Mouse (Mus musculus): ENCODE measurements at regions not wholly inside any gene's neighbourhood (a gene's known extent, or its start where the extent isn't known, plus 50 kb on each side); places are given as distances from the start of the nearest gene placed in this dataset.

DNA sequence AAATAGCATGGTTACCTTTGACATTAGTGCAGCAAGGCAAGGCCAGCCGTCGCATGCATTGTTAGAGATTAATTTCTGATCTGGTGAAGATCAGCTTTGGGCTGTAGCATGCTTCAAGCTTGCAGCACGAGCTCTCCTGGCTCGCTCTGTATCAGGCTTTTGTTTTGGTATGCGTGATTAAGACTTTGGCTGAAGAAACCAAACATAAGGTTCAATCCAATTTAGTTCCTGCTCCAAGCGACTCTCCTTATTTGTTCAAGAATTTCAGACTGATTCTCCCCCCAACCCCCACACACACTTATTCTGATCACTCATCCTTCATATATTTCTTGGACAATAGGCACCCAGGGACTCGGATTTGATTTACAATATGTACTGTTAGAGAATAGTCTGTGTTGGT lies 118.0 kb upstream of the Gm5148 start:
- ATAC-seq (ENCODE audit: low FRiP score) = no peak
- Histone ChIP-seq H3K9ac (no peak overlapping the region), H3K27ac (no peak overlapping the region), H3K4me3 (replicated peaks; ENCODE audit: low read length) (no peak overlapping the region), H3K9me3 (ENCODE audit: control insufficient read depth, low read length) (no peaks in the 10 kb centered on the region), H3K4me2 (replicated peaks) (no peak overlapping the region), H3K4me1 (replicated peaks; ENCODE audit: control insufficient read depth, insufficient read depth, low read length) (no peaks in the 10 kb centered on the region), H3K27me3 (ENCODE audit: control insufficient read depth, insufficient read depth, low read length) (no peaks in the 10 kb centered on the region), H3K36me3 (replicated peaks; ENCODE audit: control insufficient read depth, insufficient read depth) (no peaks in the 10 kb centered on the region)
- WGBS = 65% methylated on average over 7 of the region's 7 CpGs
- no peak for DNase-seq (ENCODE audit: low spot score)

DNA sequence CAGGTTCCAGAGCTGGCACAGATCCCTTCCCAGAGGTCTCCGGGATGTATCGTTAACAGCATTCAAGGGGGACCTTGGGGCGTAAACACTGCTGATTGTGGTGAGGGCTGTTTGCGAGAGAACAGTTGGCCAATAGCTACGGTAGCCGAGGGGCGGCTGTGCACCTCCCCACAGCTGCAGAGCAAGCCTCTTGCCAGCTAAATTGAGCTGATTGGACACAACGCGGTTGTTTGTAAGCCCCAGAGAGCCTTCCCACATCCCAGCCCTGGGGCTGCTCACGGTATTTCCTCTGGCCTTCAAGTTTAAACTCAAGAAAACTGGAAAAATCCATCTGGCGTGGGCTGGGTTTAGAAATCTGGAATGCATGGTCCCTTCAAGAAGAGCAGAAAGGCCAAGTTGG lies 114.6 kb upstream of the Gm5148 start:
- Histone ChIP-seq H3K9me3 (ENCODE audit: control insufficient read depth, low read length) (no peaks in the 10 kb centered on the region), H3K27ac (no peak overlapping the region)
- 78% methylated on average over 11 of the region's 11 CpGs for WGBS

DNA sequence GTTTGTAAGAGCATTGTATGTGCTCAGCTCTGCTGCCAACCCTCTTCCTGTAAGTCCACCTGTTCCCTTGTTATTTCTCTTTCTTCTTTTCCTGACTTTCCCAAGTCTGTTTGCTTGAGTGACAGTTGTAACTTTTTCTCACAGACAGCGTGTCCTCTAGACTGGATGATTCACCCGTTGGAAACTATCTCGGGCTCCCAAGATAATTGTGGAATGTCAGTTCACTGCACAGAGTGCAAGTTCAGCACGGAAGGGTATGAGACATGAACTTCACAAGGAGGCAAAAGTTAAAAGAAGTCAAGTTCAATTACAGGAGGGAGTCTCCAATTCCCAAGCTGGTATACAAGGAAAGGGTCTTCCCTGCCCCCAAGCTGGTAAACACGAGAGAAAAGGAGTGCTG lies 112.5 kb upstream of the Gm5148 start:
- DNase-seq (ENCODE audit: low spot score) (no peak), ATAC-seq (ENCODE audit: low FRiP score) (no peak)
- Histone ChIP-seq H3K4me1 (replicated peaks; ENCODE audit: control insufficient read depth, insufficient read depth, low read length) (no peaks in the 10 kb centered on the region), H3K4me3 (replicated peaks; ENCODE audit: low read length) (no peak overlapping the region), H3K27me3 (ENCODE audit: control insufficient read depth, insufficient read depth, low read length) (no peaks in the 10 kb centered on the region), H3K27ac (no peak overlapping the region), H3K36me3 (replicated peaks; ENCODE audit: control insufficient read depth, insufficient read depth) (no peaks in the 10 kb centered on the region), H3K4me2 (replicated peaks) (no peak overlapping the region), H3K9ac (no peak overlapping the region), H3K9me3 (ENCODE audit: control insufficient read depth, low read length) (no peaks in the 10 kb centered on the region)
- WGBS = 80% methylated on average over 5 of the region's 5 CpGs

More for the DNA sequence above, 114.6 kb upstream of the Gm5148 start:
- Histone ChIP-seq H3K4me3 (replicated peaks; ENCODE audit: low read length) (no peak overlapping the region), H3K4me1 (replicated peaks; ENCODE audit: control insufficient read depth, insufficient read depth, low read length) (no peaks in the 10 kb centered on the region), H3K4me2 (replicated peaks) (no peak overlapping the region), H3K36me3 (replicated peaks; ENCODE audit: control insufficient read depth, insufficient read depth) (no peaks in the 10 kb centered on the region), H3K27me3 (ENCODE audit: control insufficient read depth, insufficient read depth, low read length) (no peaks in the 10 kb centered on the region), H3K9ac (no peak overlapping the region)
- DNase-seq (ENCODE audit: low spot score) (no peak), ATAC-seq (ENCODE audit: low FRiP score) (no peak)

DNA sequence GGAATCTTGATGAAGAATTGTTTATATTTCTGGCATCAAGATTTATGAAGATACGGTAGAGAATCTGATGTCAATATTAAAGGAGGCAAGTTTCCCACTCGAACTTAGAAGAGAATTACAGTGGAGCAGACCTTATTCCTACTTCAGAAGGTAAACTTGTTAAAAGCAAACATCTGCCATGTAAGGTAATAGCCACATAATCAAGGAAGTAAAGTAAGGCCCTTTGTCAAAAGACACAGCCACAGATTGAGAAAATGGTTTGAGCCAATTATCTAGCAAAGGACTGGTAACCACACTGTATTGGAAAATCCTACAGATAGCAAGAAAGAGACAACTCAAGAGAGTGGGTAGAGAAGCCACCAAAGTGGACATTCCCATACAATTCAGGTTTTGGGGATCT lies 111.4 kb upstream of the Gm5148 start:
- Histone ChIP-seq H3K4me2 (replicated peaks) (no peak overlapping the region), H3K4me3 (replicated peaks; ENCODE audit: low read length) (no peak overlapping the region), H3K4me1 (replicated peaks; ENCODE audit: control insufficient read depth, insufficient read depth, low read length) (no peaks in the 10 kb centered on the region), H3K27ac (no peak overlapping the region), H3K9me3 (ENCODE audit: control insufficient read depth, low read length) (no peaks in the 10 kb centered on the region), H3K27me3 (ENCODE audit: control insufficient read depth, insufficient read depth, low read length) (no peaks in the 10 kb centered on the region), H3K9ac (no peak overlapping the region), H3K36me3 (replicated peaks; ENCODE audit: control insufficient read depth, insufficient read depth) (no peaks in the 10 kb centered on the region)
- DNase-seq (ENCODE audit: low spot score) (no peak), ATAC-seq (ENCODE audit: low FRiP score) (no peak)
- 92% methylated on average over 2 of the region's 2 CpGs for WGBS

DNA sequence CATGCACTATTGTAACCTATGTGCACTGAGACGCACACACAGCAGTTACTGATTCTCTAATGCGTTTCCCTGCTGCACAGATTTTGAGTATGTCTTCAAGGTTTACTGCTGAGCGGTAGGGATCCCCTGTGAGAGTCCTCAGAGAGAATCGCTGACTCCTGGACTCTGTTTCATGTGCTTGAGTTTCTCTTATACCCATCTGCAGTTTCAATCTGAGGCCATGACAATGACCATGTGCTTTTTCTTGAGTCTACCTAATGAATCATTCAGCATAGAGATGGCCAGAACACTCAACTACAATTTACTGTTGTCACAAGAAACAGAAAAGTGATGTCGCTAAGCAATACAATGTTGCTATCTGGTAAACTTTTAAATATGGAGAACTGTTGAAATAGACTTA lies 110.8 kb upstream of the Gm5148 start:
- DNase-seq (ENCODE audit: low spot score) (no peak), ATAC-seq (ENCODE audit: low FRiP score) (no peak)
- Histone ChIP-seq H3K27me3 (ENCODE audit: control insufficient read depth, insufficient read depth, low read length) (no peaks in the 10 kb centered on the region), H3K4me3 (replicated peaks; ENCODE audit: low read length) (no peak overlapping the region), H3K36me3 (replicated peaks; ENCODE audit: control insufficient read depth, insufficient read depth) (no peaks in the 10 kb centered on the region), H3K9ac (no peak overlapping the region), H3K4me1 (replicated peaks; ENCODE audit: control insufficient read depth, insufficient read depth, low read length) (no peaks in the 10 kb centered on the region), H3K4me2 (replicated peaks) (no peak overlapping the region), H3K9me3 (ENCODE audit: control insufficient read depth, low read length) (no peaks in the 10 kb centered on the region), H3K27ac (no peak overlapping the region)
- 90% methylated on average over 5 of the region's 5 CpGs for WGBS

DNA sequence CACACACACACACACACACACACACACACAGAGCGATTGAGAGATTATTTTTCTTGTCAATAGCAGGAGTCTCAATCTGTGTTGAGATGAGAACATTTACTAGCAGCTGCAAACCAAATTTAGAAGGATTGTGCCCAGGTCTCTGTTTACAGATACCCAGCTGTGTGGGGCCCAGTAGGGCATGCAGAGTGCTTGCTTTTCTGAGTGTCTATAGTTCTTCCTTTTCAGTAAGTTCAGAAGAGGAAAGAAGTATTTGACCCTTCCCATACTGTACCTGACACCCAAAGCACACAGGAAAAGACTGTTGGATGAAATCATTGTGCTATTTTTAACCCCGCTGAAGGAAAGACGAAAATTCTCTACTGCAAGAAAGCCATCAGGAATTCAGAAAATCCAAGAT lies 110.3 kb upstream of the Gm5148 start:
- H3K4me3 ChIP-seq (replicated peaks; ENCODE audit: low read length) = no peak overlapping the region
- ATAC-seq (ENCODE audit: low FRiP score) (no peak), DNase-seq (ENCODE audit: low spot score) (no peak)
- H3K27me3 ChIP-seq (ENCODE audit: control insufficient read depth, insufficient read depth, low read length) = no peaks in the 10 kb centered on the region
- H3K9ac ChIP-seq = no peak overlapping the region
- H3K4me1 ChIP-seq (replicated peaks; ENCODE audit: control insufficient read depth, insufficient read depth, low read length) = no peaks in the 10 kb centered on the region
- no peak overlapping the region for H3K27ac ChIP-seq
- H3K9me3 ChIP-seq (ENCODE audit: control insufficient read depth, low read length) = no peaks in the 10 kb centered on the region
- no peaks in the 10 kb centered on the region for H3K36me3 ChIP-seq (replicated peaks; ENCODE audit: control insufficient read depth, insufficient read depth)
- WGBS = 85% methylated on average over 3 of the region's 3 CpGs
- H3K4me2 ChIP-seq (replicated peaks) = no peak overlapping the region

DNA sequence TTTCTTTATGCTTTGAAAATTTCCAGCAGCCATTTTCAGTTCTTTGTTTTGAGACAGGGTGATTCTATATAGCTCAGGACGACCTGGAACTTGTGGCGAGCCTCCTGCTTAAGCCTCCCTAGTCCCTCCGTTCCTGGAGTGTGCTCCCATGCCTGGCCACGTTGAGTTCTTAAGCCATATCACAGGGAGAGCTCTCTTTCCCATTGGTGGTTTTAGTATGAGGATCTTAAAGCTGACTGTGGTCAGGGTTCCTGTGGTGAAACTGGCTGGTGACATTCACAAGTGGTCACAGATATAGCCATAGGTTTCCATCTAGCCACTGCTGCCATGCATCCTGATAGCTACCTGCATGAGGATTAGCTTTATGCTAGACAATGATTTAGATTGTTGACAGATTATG lies 109.1 kb upstream of the Gm5148 start:
- Histone ChIP-seq H3K4me3 (replicated peaks; ENCODE audit: low read length) (no peak overlapping the region), H3K27me3 (ENCODE audit: control insufficient read depth, insufficient read depth, low read length) (no peaks in the 10 kb centered on the region), H3K27ac (no peak overlapping the region), H3K4me2 (replicated peaks) (no peak overlapping the region), H3K36me3 (replicated peaks; ENCODE audit: control insufficient read depth, insufficient read depth) (no peaks in the 10 kb centered on the region), H3K9ac (no peak overlapping the region), H3K9me3 (ENCODE audit: control insufficient read depth, low read length) (no peaks in the 10 kb centered on the region), H3K4me1 (replicated peaks; ENCODE audit: control insufficient read depth, insufficient read depth, low read length) (no peaks in the 10 kb centered on the region)
- 86% methylated on average over 4 of the region's 4 CpGs for WGBS
- ATAC-seq (ENCODE audit: low FRiP score) (no peak), DNase-seq (ENCODE audit: low spot score) (no peak)

DNA sequence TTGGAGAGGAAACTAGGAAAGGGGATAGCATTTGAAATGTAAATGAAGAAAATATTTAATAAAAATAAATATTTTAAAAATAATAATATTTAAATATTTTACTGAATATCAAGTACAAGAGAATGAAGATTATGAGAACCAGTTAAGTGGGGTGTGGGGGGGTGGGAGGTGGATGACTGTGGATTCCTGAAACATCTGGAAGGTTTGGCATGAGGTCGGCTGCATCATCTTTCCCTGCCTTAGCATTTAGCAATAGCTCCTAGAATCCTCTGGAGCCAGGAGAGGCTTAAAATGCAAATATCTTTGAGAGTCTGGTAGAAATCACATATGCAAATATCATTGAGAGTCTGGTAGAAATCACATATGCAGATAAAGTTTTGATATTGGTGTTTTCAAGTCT lies 103.3 kb upstream of the Gm5148 start:
- Histone ChIP-seq H3K4me3 (replicated peaks; ENCODE audit: low read length) (no peak overlapping the region), H3K9ac (no peak overlapping the region), H3K4me1 (replicated peaks; ENCODE audit: control insufficient read depth, insufficient read depth, low read length) (no peaks in the 10 kb centered on the region), H3K27me3 (ENCODE audit: control insufficient read depth, insufficient read depth, low read length) (no peaks in the 10 kb centered on the region), H3K27ac (no peak overlapping the region), H3K9me3 (ENCODE audit: control insufficient read depth, low read length) (no peaks in the 10 kb centered on the region), H3K4me2 (replicated peaks) (no peak overlapping the region), H3K36me3 (replicated peaks; ENCODE audit: control insufficient read depth, insufficient read depth) (no peaks in the 10 kb centered on the region)
- DNase-seq (ENCODE audit: low spot score) (no peak), ATAC-seq (ENCODE audit: low FRiP score) (no peak)
- WGBS = 86% methylated on average over 1 of the region's 1 CpGs

DNA sequence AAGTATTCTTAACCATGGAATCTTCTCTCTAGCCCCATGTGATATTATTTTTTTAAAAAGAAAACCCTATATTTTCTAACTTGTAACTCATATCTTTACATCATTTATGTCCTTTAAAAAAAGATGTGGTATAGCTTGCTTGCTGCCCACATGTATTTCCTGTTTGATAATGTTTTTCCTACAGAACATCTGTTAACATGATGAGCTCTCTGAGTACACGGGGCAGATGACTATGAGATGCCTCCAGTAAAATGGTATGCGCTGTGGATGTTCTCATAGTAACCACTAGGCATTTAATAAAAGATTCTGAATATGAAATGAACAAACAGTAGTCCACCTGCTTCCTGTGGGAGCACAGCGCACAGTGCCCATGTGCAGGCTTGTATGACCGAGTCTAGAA lies 101.3 kb upstream of the Gm5148 start:
- no peak for ATAC-seq (ENCODE audit: low FRiP score)
- Histone ChIP-seq H3K4me1 (replicated peaks; ENCODE audit: control insufficient read depth, insufficient read depth, low read length) (no peaks in the 10 kb centered on the region), H3K36me3 (replicated peaks; ENCODE audit: control insufficient read depth, insufficient read depth) (no peaks in the 10 kb centered on the region)

DNA sequence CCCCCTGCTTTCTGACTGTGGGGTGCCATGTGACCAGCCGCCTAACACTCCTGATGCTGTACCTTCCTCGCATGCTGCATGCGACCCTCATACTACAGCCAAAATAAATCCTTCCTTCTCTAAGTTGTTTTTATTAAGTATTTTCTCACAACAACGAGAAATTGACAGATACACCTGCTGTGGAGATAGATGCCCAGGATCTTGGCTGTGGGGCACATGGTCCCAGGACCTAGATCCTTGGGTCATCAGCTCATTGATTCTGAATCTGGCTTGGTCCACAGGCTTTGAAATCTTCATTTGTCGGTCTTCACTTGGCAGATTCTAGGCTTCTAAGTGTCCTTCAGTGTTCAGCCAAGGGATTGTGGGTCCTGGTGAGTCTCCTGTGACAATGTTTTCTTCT lies 100.4 kb upstream of the Gm5148 start:
- WGBS = 98% methylated on average over 5 of the region's 5 CpGs
- no peaks in the 10 kb centered on the region for H3K9me3 ChIP-seq (ENCODE audit: control insufficient read depth, low read length)
- H3K4me2 ChIP-seq (replicated peaks) = no peak overlapping the region
- no peak overlapping the region for H3K9ac ChIP-seq
- ATAC-seq (ENCODE audit: low FRiP score) = no peak
- no peak for DNase-seq (ENCODE audit: low spot score)
- no peak overlapping the region for H3K4me3 ChIP-seq (replicated peaks; ENCODE audit: low read length)
- H3K4me1 ChIP-seq (replicated peaks; ENCODE audit: control insufficient read depth, insufficient read depth, low read length) = 0 out of 2 replicates have a peak, but pooled peaks cover 3% of the 10 kb centered on the region
- H3K27ac ChIP-seq = no peak overlapping the region
- no peaks in the 10 kb centered on the region for H3K27me3 ChIP-seq (ENCODE audit: control insufficient read depth, insufficient read depth, low read length)
- H3K36me3 ChIP-seq (replicated peaks; ENCODE audit: control insufficient read depth, insufficient read depth) = no peaks in the 10 kb centered on the region

More for the DNA sequence above, 101.3 kb upstream of the Gm5148 start:
- 93% methylated on average over 4 of the region's 4 CpGs for WGBS
- H3K4me3 ChIP-seq (replicated peaks; ENCODE audit: low read length) = no peak overlapping the region
- no peaks in the 10 kb centered on the region for H3K9me3 ChIP-seq (ENCODE audit: control insufficient read depth, low read length)
- H3K9ac ChIP-seq = no peak overlapping the region
- no peak for DNase-seq (ENCODE audit: low spot score)
- H3K4me2 ChIP-seq (replicated peaks) = no peak overlapping the region
- no peaks in the 10 kb centered on the region for H3K27me3 ChIP-seq (ENCODE audit: control insufficient read depth, insufficient read depth, low read length)
- no peak overlapping the region for H3K27ac ChIP-seq

All from hindbrain, embryonic 14.5 days (tissue).